Mouse (Mus musculus) A20 (cell line): Measurements from ENCODE around the gene Efnb3.

Experiments
- DNase-seq: peaks from one replicate; pipeline ENCODE4 v3.0.0-alpha.2; 2011; ENCODE audit warnings: low read depth, low spot score

Gene Efnb3

DNA sequence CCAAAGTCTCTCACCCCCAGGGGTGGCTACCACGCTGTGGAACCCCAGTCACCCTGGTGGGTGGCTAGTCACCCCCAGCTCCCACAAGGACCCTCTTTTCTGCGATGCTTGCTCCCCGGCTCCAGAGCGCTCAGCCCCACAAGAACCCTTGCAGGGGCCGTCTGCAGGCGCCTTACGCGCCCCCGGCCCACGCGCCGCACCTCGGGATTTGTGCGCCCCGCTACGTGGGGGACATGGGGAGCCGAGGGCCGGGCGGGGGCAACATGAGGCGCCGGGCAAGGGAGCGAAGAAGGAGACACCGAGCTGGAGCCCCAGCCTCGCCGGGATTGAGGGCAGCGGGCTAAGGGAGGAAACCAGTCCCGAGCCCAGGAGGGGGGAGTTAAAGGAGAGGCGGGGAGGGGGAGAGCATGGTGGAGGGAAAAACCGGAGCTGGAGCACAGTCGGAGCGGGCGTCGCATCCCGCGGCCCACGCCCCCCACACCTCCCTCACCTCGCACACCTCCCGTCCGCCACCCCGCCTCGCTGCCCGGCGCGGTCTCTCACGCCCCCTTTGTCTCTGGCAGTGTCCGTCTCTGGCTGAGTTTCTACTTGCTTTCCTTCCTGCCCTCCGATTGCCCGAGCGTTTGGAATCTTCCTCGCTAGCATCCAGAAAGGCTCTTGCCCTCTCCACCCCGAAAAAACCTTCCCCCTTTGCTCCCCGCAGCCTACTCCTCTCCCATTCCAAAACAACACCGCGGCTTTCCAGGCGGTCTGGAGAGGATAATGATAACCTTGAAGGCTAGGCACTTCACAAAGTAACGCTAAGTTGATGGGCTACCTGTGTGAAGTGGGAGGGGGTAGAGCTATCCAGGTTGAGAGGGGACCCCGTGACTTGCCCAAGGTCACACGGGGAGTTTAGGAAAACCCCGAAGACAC, at the start of gene Efnb3:
Efnb3 (minus strand) TSS at position 355 of the 915 bp plus-strand sequence.
- no peak for DNase-seq

DNA sequence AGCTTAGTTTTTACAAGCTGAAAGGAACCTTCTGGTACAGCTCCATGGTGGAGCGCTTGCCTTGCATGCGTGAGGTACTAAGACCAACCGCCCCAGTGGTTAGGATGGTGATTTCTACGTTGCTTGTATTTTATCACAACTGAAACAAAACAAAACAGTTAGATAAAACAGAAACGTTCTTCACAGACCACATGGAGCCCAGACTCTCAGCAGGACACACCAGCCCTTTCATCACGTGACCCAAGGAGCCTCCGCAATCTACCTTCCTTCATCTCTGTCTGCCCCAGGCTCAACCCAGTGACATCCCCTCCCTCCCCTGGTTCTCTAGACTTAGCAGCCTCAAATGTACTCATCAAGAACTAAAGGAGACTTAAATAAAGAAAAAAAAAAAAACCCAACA, 49.4 kb upstream of the Efnb3 start:
- no peak for DNase-seq

DNA sequence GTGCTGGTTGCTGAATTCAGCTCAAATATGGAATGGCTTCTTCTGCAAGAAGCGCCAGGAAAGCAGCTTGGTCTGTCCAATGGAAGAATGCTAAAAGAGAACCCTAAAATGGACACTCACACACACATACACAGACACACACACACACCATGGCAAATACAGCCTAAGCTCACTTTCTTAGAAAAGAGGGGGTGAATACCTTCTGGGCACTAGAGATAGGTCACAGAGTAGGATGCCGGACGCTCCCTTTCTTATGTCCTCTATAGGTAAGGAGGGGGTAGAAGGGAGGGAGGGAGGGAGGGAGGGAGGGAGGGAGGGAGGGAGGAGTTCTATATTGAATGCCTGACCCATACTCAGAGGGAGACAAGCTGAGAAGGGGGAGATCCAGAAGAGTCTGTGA, 48.5 kb upstream of the Efnb3 start:
- no peak for DNase-seq

DNA sequence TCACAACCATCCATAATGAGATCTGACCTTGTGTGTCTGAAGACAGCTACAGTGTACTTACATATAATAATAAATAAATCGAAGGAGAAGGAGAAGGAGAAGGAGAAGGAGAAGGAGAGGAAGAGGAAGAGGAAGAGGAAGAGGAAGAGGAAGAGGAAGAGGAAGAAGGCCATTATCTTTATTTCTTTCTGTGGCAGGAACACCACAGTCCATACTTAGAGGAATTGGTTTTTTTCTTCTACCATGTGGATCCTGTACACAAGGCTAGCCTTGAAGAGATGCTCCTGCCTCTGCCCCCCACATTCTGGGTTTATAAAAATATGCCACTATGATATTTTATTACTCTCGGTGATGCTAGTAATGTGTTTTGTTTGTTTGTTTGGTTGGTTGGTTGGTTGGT, 46.8 kb upstream of the Efnb3 start:
- DNase-seq: no peak

DNA sequence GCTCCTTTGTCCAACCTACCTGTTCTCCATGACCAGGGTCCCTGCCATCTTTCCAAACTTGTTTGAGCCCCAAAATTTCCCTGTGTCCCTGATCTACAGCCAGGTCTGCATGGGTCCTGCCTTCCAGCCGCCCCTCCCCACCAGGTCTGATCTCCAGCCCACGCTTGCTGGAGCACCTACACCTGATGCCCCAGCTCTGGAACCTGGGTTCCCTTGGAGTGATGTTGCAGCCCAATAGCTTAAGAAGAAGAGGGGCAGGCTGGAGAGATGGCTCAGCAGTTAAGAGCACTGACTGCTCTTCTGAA, 46.4 kb upstream of the Efnb3 start:
- DNase-seq: no peak

DNA sequence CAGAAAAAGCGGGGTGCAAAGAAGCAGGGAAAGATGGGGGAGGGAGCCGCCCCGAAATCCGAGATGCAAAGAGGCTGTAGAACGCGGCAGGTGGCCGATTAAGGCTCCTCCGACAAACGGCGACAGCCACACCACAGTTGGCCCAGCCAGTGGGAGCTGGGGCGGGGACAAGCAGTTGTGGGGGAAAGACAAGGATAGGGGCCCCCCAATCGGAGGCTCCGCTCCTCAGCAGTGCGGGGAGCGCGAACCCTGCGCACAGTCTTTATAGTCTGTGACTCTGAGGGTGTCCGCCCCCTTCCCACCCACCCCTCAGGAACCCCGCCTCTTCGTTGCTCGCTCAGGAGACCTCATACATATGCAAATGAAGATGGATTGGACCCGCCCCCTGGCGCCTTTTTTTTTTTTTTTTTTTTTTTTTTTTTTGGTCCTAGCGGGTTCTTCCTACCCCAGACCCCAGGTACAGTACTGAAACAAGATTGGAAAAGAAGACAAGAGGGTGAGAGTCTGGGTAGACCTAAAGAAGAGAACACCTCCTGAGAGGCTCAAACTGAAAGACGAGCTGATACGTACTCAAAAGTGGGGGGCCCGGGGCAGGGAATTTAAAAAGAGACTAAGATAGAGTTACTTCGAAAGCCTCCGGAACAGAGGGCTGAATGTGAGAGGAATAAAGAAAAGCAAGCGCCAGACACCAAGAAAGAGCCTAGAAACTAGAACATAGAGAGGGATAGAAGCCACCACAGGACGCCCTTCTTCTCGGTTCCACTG, 45.9 kb upstream of the Efnb3 start, which contains the start of gene Atp1b2:
Atp1b2 (minus strand) TSS at position 217 of the 765 bp plus-strand sequence.
- peak; percentile 80 for DNase-seq

DNA sequence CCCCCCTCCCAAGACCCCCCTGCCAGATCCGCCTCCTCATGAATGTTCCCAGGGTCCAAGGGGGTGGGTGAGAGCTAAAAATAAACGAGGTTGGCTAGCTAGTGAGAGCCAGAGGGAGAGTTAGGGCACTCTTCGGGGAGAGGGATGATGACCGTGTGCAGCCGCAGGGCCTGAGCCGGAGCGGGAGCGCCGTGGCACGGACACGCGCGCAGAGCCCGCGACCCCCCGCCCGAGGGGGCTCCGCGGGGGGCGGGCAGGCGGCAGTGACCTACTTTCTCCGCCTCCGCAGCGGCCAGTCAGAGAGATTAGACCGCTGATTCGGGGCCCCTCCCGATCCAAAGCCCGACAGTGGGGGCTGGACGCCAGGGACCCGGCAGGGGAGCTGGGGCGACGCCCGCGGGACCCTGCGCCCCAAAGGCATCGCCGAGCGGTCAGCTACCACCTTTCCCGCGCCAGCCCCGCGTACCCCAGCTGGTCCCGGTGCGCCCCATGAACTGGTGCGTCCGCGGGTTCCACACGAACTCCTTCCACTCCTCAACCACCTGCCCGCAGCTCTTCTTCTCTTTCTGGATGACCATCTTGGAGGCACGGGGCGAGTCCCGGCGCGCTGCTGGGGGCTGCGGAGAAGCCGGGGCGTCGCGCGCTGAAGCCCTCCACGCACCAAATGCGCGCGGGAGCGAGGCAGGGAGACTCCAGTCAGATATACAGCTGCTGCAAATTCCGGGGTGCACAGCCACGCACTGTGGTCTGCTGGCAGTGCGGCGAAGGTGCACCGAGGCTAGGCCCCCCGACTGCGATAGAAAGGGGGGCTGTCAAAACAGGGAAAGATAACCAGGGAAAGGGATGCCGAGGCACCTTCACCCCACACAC, 45.0 kb upstream of the Efnb3 start:
- no peak for DNase-seq

DNA sequence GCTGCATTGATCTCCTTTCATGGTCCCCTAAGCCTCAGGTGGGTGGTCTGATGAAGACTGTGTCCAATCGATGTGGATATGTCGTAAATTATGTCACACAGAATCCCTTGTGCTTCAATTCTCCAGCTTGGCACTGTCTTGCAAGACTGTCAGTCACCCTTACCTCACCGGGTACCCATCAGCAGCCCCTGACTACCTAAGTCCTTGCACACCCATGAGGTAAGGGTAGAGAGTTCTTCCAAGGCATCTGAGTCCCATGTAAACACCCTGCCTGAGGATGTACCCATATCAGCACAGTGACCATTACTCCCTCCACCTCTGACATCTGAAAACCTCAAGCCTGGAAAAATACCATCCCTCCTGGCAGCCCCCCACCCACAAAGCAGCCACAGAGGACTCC, 44.3 kb upstream of the Efnb3 start:
- no peak for DNase-seq

DNA sequence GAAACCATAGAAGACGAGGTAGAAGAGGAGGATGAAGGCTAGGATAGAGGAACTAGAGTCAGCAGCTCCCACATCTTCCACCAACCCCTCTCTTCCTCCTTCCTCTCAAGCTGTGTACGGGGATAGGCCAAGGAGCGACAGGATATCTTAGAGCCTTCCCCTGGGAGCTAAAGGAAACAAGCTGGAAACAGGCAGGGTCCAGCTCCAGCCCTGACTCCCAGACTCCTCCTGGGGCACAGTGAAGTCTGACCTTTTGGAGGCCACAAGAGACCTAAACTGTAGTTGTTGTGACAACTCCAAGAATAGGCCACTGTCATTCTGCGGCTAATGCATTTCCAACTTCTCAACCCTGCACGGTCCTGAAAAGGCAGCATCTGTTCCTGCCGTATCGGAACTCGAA, 43.5 kb upstream of the Efnb3 start:
- DNase-seq: no peak

DNA sequence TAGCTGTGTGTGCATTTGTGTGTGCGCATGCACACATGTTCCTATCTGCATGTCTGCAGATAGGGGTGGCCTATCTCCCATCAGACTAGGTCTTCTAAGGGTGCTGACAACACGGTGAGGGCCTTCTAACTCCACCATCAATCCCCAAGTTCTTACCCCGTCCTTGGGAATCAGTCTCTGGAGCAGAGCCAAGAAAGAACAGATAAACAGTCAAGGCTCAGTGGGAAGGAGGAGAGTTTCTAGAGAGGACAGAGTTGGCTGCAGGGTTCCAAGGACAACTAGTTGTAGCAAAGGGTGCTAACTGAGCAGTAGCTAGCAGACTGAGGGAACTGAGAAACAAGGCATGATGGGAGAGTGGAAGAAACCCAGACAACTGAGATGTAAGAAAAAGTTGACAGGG, 41.8 kb upstream of the Efnb3 start:
- DNase-seq: no peak

DNA sequence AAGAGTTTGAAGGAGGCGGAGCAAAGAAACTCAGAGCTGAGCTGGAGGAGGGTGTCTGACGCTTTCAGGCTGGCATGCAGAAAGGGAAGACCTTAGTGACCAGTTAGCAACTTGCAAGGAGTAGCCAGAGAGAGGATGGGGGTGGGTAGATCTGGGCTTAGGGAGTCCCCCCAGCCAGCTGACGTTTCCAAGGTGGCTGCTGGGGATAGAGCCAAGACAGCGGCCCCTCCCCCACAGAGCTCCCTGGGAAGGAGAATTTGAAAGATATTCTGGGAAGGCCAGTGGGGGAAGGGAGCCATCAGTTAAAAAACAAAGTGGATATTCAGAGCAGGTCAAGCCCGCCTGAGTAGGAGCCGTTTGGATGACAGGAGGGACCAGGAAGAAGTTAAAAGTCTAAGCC, 40.1 kb upstream of the Efnb3 start:
- no peak for DNase-seq

DNA sequence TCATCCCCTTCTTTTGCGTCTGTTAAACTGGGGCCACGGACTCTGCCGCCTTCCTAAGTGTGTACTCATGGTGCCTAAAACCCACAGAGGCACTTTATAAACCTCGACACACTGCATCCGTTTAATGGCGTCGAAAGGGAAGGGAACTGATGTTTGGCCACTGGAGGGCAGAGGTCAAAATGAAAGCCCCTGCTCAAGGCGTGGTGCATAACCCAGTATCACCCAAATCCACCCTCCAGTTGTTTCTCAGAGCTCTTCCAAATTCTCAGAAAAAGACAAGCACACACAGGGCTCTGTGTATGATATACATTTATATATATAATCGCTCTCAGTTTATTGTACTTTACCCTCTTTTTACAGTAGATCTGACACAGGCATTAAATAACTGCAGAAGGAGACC, 39.4 kb upstream of the Efnb3 start:
- no peak for DNase-seq

DNA sequence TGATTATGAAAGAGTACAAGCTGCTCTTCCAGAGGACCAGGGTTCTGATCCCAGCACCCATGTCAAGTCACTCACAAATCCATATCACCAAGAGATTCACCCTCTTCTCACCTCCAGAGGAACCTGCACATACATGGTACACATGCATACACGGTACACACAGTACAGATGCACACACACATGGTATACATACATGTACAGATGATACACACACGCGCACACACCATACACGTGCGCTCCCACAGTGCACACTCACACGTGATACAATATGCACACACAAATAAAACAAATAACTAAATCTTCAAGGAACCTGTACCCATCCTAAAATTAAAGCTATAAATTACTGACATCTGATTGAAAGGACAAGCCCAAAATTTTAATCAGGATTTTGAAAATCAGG, 34.8 kb upstream of the Efnb3 start:
- no peak for DNase-seq

DNA sequence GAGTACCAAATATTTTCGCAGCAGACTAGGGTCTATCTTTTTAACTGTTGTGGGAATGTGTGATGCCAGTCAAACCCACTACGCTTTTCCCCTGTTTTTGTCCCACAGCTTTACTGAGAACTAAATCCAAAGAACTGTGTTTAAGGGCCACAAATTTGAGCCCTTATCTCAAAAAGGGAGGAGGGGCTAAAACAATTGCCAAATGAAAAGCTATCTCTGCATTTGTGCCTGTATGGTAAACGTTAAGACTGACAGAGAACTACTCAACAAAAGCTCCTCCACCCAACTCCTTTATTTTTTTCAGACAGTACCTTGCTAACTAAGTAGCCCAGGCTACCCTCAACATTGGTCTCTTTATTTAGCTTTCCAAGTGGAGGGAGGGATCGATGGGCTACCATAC, 32.8 kb upstream of the Efnb3 start:
- DNase-seq: no peak

DNA sequence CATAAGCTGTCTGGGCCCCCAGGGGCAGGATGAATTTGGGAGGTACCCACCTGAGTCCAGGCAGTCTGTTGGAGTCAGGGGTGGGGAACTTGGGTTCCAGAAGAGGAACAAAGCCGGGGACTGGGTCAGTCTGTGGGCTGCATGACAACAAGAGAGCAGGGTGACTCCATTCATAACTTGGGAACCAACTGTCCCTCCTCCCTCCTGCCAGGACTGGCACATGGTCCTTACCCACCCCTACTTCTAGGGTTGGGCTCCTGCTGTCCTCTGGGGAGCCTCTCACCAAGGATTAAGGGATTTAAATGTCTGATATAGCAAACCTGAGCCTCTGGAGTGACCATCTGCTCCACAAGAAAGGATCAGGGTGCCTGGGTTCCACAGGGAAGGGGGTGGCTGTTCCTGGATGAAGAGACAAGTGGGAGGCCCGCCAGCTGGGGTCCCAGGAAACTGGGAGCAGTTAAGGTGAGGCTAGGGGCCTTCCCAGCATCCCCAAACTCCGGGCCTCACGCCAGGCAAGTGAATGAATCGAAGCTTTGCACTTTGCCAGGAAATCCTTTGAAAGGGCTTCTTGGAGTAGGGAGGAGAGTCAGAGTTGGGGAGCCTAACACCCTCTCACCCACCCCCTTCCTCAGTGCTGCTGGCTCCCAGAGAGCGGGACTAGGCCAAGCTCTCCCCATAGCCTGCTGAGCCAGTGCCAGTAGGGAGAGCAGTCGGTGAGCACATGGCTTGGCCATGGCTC, 32.1 kb upstream of the Efnb3 start:
- no peak for DNase-seq

DNA sequence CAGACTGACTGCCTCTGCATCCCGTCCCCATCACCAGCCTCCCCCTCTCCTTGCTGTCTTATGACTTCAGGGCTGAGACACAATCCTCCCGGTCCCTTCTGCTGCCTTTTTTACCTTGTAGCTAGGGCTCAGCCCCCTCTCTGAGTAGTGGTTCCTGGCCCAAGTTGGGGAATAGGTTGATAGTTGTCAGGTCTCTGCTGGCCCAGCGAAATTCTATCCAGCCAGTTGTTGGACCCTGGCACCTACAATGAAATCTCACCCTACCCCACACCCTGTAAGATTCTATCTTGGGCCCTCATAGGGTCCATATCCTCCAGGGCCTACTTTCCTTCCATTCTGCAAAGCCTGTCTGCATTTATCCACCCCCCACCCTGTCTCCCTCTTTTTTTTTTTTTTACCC, 31.4 kb upstream of the Efnb3 start:
- DNase-seq: no peak

DNA sequence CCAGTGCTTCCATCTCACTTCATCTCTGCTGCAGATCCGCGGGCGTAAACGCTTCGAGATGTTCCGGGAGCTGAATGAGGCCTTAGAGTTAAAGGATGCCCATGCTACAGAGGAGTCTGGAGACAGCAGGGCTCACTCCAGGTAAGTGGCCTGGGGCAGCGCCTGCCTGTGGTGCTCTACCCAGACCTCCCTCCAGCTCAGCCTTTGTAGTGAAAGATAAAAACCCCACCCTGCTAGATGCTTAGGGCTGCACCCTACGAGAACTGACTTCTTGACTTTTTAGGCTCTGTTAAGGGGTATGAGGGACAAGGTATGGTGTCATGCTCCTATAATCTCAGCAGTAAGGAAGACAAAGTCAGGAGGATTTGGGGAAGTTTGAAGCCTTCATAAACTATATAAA, 30.6 kb upstream of the Efnb3 start:
- no peak for DNase-seq

DNA sequence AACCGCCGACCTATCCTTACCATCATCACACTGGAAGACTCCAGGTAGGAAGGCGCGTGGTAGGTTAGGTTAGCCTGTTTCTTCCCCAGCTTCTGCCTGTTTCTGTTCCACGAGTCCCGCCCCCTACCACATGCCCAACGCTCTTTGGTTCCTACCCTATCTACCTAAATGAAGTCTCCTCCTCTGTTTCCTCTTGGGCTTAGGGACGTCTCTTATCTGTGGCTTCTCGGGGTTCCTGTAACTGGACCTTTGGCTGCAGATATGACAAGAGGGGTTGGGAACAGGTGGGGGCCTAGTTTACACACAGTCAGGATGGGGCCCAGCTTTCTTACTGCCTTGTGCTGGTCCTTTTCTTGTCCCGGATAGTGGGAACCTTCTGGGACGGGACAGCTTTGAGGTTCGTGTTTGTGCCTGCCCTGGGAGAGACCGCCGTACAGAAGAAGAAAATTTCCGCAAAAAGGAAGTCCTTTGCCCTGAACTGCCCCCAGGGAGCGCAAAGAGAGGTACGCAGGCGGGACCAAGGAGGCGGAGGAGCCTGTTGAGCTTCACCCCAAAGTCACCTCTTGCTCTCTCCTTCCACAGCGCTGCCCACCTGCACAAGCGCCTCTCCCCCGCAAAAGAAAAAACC, 29.3 kb upstream of the Efnb3 start:
- no peak for DNase-seq

DNA sequence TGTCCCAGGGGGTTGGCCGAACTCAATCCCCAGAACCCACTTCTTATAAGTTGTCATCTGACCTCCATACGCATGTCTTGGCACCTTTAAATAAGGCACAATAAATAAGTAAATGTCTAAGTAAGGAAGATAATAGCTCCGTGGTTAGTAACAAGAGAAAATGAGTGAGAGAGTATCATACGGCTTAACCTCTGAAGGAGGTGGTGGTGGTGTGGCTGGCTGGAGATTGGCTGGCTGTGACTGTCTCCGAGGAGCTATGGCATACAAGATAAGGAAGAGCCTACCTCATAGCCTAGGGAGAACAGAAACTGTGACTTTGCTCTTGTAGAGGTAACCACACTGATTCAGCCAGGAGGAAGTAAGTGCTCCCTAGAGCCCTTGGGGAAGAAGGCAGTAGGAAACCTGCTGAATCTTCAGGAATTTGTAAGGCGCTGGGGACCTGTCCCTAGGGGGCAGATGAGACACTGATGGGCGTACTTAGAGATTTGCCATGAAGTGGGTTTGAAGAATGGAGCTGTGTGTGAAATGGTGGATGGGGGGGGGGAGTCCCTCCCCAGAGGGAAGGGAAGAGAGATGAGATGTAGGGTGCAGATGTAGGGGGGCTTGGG, 25.8 kb upstream of the Efnb3 start:
- peak; percentile 7 for DNase-seq

DNA sequence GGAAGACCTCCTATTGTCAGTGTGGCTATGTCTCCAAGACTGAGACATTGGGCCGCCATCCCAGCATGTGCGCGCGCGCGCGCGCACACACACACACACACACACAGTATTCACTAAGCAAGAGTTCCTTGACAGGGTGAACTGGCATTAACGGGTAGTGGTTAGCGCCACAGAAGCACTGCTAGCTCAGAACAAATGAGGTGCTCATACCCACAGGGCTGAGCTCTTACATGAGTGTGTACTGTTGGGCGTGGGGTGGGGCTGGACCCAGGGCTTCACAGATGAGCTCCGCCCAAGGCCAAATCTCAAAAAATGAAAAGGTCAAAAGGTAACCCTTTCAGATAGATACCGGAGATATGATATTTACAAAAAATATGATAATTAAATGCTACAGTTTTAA, 24.9 kb upstream of the Efnb3 start:
- no peak for DNase-seq

DNA sequence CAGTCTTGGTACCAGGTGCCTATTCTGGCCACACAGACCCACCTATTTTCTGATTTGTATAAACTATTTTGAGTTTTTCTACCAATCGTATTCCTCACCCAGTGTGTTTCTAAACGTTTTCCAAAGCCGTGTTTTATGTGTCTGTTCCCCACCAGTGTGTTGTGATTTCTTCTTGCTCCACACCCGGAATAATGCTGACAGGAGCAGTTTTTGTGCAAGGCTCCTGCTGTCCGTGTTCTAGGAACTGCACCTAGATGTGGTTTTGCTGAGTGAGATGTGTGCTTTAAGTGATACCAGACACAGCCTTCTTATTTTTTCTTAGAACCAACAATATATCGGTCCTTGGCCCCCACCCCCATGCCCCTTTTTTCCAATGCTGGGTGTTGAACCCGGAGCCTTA, 24.0 kb upstream of the Efnb3 start:
- DNase-seq: no peak
